Mouse (Mus musculus): ENCODE results near the gene Stat5b. TPM values are rescaled to one million over a fixed set of nuclear protein-coding genes. Genes with fewer than 3 reads are reported as not detected.
A peak's percentile ranks its signal among the peaks of the same experiment; 100 is the strongest.

Gene Stat5b
- total and polyA plus RNA-seq, 3 experiments = 29.3 to 37.0 (median 32.3) TPM

GRCm38 (mm10) chr11:100821605-100822220 is 28.8 kb downstream of the Stat5b start:
- H3K4me3 ChIP-seq (ENCODE audit: control insufficient read depth in 1 of 2, insufficient read depth in 1 of 2, low read depth in 2 of 2, low read length in 2 of 2) = no peak overlapping the region
- no peak for DNase-seq (ENCODE audit: low read depth, low spot score)

GRCm38 (mm10) chr11:100820047-100820446 is 30.5 kb downstream of the Stat5b start:
- Histone ChIP-seq H3K27me3 (ENCODE audit: control insufficient read depth in 1 of 2, insufficient read depth in 2 of 2, low read length in 2 of 2) (no peaks in the 10 kb centered on the region), H3K27ac (ENCODE audit: control insufficient read depth, low read depth, low read length) (peak overlapping the region; percentile 20; the same call in 1 of the 2 replicates), H3K36me3 (ENCODE audit: control insufficient read depth in 1 of 2, insufficient read depth in 2 of 2, low read length in 2 of 2) (peaks cover 0 to 41% of the 10 kb centered on the region in 2 experiments; a peak in 2 of 4 replicates), H3K9me3 (replicated peaks; ENCODE audit: insufficient read depth, low read length) (no peaks in the 10 kb centered on the region), H3K4me1 (ENCODE audit: control insufficient read depth in 1 of 2, insufficient read depth in 2 of 2, low read length in 2 of 2) (peaks cover 26 to 58% of the 10 kb centered on the region in 2 experiments), H3K9ac (ENCODE audit: control insufficient read depth, low read depth, low read length, poor library complexity, severe bottlenecking) (0 out of 2 replicates have a peak overlapping the region, but pooled peaks have one; percentile 11), H3K79me2 (ENCODE audit: control insufficient read depth, insufficient read depth, low read length, poor library complexity) (peaks cover 17% of the 10 kb centered on the region; the same call in 1 of the 2 replicates), H3K4me3 (ENCODE audit: control insufficient read depth in 1 of 2, insufficient read depth in 1 of 2, low read depth in 2 of 2, low read length in 2 of 2) (no peak overlapping the region)
- TF ChIP-seq SMC3 (IDR thresholded peaks at IDR 0.05; ENCODE audit: low read depth, low read length) (no peak), TAL1 (IDR thresholded peaks at IDR 0.05; ENCODE audit: low read length) (no peak), MAX (IDR thresholded peaks at IDR 0.05; ENCODE audit: low read length) (no peak)
- no peak for DNase-seq (ENCODE audit: low read depth, low spot score)

More at GRCm38 (mm10) chr11:100821605-100822220, 28.8 kb downstream of the Stat5b start:
- Histone ChIP-seq H3K36me3 (ENCODE audit: control insufficient read depth in 1 of 2, insufficient read depth in 2 of 2, low read length in 2 of 2) (peaks cover 0 to 56% of the 10 kb centered on the region in 2 experiments; a peak in 2 of 4 replicates), H3K79me2 (ENCODE audit: control insufficient read depth, insufficient read depth, low read length, poor library complexity) (peaks cover 22% of the 10 kb centered on the region; the same call in 1 of the 2 replicates), H3K9me3 (replicated peaks; ENCODE audit: insufficient read depth, low read length) (no peaks in the 10 kb centered on the region), H3K27me3 (ENCODE audit: control insufficient read depth in 1 of 2, insufficient read depth in 2 of 2, low read length in 2 of 2) (no peaks in the 10 kb centered on the region), H3K9ac (ENCODE audit: control insufficient read depth, low read depth, low read length, poor library complexity, severe bottlenecking) (no peak overlapping the region), H3K4me1 (ENCODE audit: control insufficient read depth in 1 of 2, insufficient read depth in 2 of 2, low read length in 2 of 2) (peaks cover 37 to 61% of the 10 kb centered on the region in 2 experiments), H3K27ac (ENCODE audit: control insufficient read depth, low read depth, low read length) (no peak overlapping the region)
- no peak for TF ChIP-seq RAD21 (IDR thresholded peaks at IDR 0.05; ENCODE audit: low read depth, low read length)
- no peak for TF ChIP-seq POLR2AphosphoS5 (IDR thresholded peaks at IDR 0.05; ENCODE audit: borderline replicate concordance, low read depth, low read length)
- TF ChIP-seq ZNF384 (IDR thresholded peaks at IDR 0.05; ENCODE audit: low read depth, low read length) = no peak
- TF ChIP-seq E2F4 (IDR thresholded peaks at IDR 0.05; ENCODE audit: borderline replicate concordance, low read depth, low read length) = no peak
- no peak for TF ChIP-seq NELFE (IDR thresholded peaks at IDR 0.05; ENCODE audit: low read depth, low read length)
- no peak for TF ChIP-seq SMC3 (IDR thresholded peaks at IDR 0.05; ENCODE audit: low read depth, low read length)
- TF ChIP-seq USF1 (IDR thresholded peaks at IDR 0.05; ENCODE audit: low read depth, low read length) = no peak
- no peak for TF ChIP-seq UBTF (IDR thresholded peaks at IDR 0.05; ENCODE audit: borderline replicate concordance, insufficient read depth, low read depth, low read length)
- TF ChIP-seq CTCF (IDR thresholded peaks at IDR 0.05 in 2 of 3, conservative IDR thresholded peaks at IDR 0.05 in 1 of 3; ENCODE audit: control insufficient read depth in 1 of 3, insufficient read depth in 1 of 3, low read depth in 2 of 3, low read length in 3 of 3, poor library complexity in 1 of 3, severe bottlenecking in 1 of 3) = no peak
- TF ChIP-seq MAFK (IDR thresholded peaks at IDR 0.05; ENCODE audit: borderline replicate concordance, low read depth, low read length) = no peak
- no peak for TF ChIP-seq RCOR1 (IDR thresholded peaks at IDR 0.05; ENCODE audit: low read depth, low read length)
- TF ChIP-seq ELF1 (IDR thresholded peaks at IDR 0.05; ENCODE audit: low read depth, low read length) = no peak
- no peak for TF ChIP-seq USF2 (IDR thresholded peaks at IDR 0.05; ENCODE audit: borderline replicate concordance in 1 of 2, insufficient read depth in 1 of 2, low read depth in 1 of 2, low read length in 2 of 2)

Measured in MEL (cell line).